Mouse (Mus musculus): ENCODE results near the gene Rnls. TPM values are rescaled to one million over a fixed set of nuclear protein-coding genes. Genes with fewer than 3 reads are reported as not detected.
"Not testable (repeated sequence)": the region's sequence is repeated elsewhere in the genome, so short reads cannot be mapped to it uniquely, and the experiment has no call there.

Rnls gene
- polyA plus RNA-seq (2015; fragmentation: Nextera tagmentation; extraction: Ambion mirVana) = 8.0 and 9.3 TPM in 2 replicates

DNA sequence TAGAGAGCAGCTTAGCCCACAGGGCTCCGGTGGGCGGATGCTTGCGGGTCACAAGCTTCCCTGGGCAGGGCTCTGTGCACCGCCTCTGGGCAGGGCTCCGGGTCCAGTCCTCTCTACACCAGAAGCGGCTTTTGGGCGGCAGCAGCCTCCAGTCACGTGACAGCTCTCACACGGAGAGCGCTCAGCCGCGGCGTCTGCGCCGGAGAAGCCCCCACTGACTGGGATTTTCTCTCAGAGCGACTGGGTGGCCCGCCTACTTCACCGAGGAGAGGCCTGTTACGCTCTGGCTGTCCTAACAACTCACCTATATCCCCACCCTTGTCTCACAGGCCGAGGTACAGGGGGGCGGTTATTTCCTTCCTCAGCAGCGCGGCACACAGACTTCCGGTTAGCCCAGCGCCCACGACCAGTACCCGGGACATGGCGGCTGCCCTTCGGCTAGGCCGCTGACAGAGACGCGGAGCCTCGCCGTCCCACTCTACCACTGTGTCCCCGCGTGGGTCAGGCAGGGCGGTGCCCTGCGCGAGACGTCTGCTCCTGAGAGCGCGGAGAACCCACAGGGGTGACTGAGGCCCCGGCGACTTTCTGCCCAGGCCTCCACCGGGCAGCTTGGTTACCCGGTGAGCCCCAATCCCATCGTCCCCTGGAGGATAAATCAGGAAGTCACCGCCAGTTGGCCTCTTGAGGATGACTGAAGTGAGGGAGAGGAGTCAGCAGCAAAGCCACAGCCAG lies at the start of gene Rnls:
TSS of gene Rnls (minus strand) at position 645 of the 732 bp plus-strand sequence.
- no peaks in the 10 kb centered on the region for H3K27me3 ChIP-seq
- H3K36me3 ChIP-seq (ENCODE audit: poor library complexity, severe bottlenecking) = 0 out of 2 replicates have a peak, but pooled peaks cover 3% of the 10 kb centered on the region
- WGBS = 1% methylated on average over 48 of the region's 48 CpGs
- H3K9ac ChIP-seq = peak within 1 kb of the TSS; percentile 80
- H3K4me1 ChIP-seq = no peaks in the 10 kb centered on the region
- H3K9me3 ChIP-seq (replicated peaks) = no peaks in the 10 kb centered on the region
- peak within 1 kb of the TSS; percentile 65 for H3K4me2 ChIP-seq
- H3K27ac ChIP-seq = peak within 1 kb of the TSS; percentile 86
- peak; percentile 99 for ATAC-seq
- H3K4me3 ChIP-seq = peak within 1 kb of the TSS; percentile 61

DNA sequence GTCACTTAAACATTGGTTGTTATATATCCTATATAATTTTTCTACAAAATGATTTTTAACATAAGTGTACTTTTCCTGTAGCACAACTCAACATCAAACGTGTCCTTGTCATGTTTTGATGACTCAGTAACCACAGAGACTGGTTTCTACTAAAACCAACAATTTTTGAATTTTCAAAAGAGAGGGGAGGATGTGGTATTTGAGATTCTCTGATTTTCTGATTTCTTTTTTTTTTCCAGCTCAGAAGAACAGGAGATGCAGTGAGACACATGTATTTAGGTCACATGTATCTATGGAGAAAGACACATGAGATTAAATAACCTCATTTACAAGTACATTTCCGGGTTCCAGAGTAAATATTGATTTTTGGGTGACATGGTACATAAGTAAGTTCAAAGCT lies 37.4 kb upstream of the Rnls start:
- Histone ChIP-seq H3K27me3 (no peaks in the 10 kb centered on the region), H3K9me3 (replicated peaks) (no peaks in the 10 kb centered on the region), H3K27ac (no peak overlapping the region), H3K4me3 (no peak overlapping the region), H3K9ac (no peak overlapping the region), H3K4me2 (no peak overlapping the region), H3K36me3 (ENCODE audit: poor library complexity, severe bottlenecking) (no peaks in the 10 kb centered on the region), H3K4me1 (no peaks in the 10 kb centered on the region)
- no peak for ATAC-seq
- WGBS = 66% methylated on average over 2 of the region's 2 CpGs

DNA sequence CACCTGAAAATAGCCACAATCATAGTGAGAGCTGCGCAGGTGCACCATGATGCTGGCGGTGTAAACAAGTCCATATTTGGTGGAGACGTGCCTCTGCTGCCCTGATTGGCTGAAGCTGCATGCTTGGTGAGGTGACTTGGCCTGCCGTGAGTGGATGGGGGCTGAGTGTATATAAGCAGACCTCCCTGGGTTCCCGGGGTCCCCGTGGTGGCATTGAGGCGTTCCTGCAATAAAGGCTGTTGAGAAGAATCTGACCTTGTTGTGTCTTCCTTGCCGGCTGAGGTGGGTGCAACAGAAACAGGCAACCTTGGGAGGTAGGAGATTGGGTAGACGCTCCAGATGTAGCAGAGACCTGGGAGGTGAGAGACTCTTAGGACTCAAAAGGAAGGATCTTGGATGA lies 27.3 kb upstream of the Rnls start:
- not testable (repeated sequence) for H3K4me1 ChIP-seq; H3K36me3 ChIP-seq (ENCODE audit: poor library complexity, severe bottlenecking); ATAC-seq; H3K9ac ChIP-seq; H3K9me3 ChIP-seq (replicated peaks); H3K4me3 ChIP-seq; H3K27ac ChIP-seq; H3K4me2 ChIP-seq; H3K27me3 ChIP-seq
- 87% methylated on average over 9 of the region's 9 CpGs for WGBS

DNA sequence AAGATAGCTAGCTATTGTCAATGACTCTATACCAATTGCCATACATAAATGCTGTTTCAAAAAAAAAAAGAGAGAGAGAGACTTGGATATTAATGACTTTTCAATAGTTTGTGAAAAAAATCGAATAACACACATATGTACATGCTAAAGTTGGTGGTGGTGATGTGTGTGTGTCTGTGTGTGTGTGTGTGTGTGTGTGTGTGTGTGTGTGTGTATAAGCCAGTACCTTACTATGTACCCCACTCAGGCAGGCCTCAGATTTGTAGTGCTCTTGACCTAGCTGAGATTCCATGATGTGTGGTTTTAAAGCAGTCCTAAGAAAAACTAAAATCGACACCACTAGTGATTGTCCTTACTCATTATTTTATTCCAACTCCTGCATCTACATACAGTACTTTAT lies 11.3 kb downstream of the Rnls start:
- Histone ChIP-seq H3K9ac (no peak overlapping the region), H3K36me3 (ENCODE audit: poor library complexity, severe bottlenecking) (no peaks in the 10 kb centered on the region), H3K27ac (no peak overlapping the region), H3K9me3 (replicated peaks) (no peaks in the 10 kb centered on the region), H3K4me1 (no peaks in the 10 kb centered on the region), H3K27me3 (no peaks in the 10 kb centered on the region), H3K4me2 (no peak overlapping the region), H3K4me3 (no peak overlapping the region)
- ATAC-seq = peak; percentile 53; the same call in 1 of the 2 replicates
- 84% methylated on average over 2 of the region's 2 CpGs for WGBS

DNA sequence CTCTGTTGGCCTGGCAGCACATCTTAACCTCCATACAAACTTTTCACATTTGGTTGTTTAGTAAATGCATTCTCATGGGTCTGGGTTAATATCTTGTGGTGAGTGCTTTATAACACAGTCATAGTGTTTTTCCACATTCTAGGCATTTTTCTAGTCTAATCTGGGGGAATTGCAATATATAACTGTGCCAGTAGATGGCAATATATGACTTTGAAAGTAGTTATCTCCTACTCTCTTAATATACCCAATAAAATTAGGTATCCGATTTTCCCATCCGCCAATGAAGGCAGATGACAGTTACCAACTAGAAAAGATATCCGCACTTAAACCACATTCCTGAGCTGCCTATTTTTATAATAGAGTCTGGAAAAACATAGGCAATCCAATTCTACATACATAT lies 11.7 kb downstream of the Rnls start:
- peak; percentile 84 for ATAC-seq
- Histone ChIP-seq H3K9ac (no peak overlapping the region), H3K9me3 (replicated peaks) (no peaks in the 10 kb centered on the region), H3K4me1 (no peaks in the 10 kb centered on the region), H3K36me3 (ENCODE audit: poor library complexity, severe bottlenecking) (no peaks in the 10 kb centered on the region), H3K27me3 (no peaks in the 10 kb centered on the region), H3K4me2 (no peak overlapping the region), H3K27ac (no peak overlapping the region), H3K4me3 (no peak overlapping the region)
- 16% methylated on average over 3 of the region's 3 CpGs for WGBS

DNA sequence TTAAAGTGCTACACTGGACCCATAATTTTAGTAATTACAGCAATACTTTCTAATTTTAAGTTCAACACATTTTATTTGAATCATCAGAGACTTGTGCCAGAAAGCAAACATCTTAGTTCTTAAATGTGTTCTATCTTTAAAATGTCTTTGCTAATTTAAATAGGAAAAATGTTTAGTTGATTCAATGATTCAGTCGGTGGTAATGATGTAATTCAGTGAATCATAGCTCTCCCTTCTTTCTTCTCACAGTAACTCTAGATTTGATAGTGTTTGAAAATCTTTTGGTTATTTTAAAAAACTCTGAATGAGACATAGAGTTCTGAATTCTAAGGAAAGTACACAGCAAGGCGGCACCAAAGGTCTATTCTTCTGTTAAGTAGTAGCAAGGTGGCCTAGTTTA lies 23.3 kb downstream of the Rnls start:
- Histone ChIP-seq H3K4me3 (no peak overlapping the region), H3K4me2 (no peak overlapping the region), H3K27me3 (no peaks in the 10 kb centered on the region), H3K9me3 (replicated peaks) (no peaks in the 10 kb centered on the region), H3K4me1 (no peaks in the 10 kb centered on the region), H3K36me3 (ENCODE audit: poor library complexity, severe bottlenecking) (no peaks in the 10 kb centered on the region), H3K27ac (no peak overlapping the region), H3K9ac (no peak overlapping the region)
- 82% methylated on average over 2 of the region's 2 CpGs for WGBS
- ATAC-seq = no peak

DNA sequence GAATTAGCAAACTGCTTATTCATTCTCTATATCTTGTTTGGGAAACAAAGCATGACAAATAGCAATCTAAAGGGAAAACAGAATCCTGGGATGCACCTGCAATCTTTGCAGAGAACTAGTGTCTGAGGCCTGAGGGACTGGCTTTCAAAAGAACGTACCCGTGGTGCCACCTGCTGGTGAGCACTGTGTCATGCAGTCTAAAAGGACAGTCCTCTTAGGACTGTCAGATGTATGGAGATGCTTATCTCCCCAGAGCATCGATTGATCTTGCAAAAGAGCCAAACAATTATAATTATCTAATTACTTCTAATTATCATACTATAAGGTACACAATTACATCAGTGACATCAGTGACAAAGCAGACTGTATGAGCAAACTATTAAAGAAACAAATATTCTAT lies 25.4 kb downstream of the Rnls start:
- H3K36me3 ChIP-seq (ENCODE audit: poor library complexity, severe bottlenecking) = no peaks in the 10 kb centered on the region

DNA sequence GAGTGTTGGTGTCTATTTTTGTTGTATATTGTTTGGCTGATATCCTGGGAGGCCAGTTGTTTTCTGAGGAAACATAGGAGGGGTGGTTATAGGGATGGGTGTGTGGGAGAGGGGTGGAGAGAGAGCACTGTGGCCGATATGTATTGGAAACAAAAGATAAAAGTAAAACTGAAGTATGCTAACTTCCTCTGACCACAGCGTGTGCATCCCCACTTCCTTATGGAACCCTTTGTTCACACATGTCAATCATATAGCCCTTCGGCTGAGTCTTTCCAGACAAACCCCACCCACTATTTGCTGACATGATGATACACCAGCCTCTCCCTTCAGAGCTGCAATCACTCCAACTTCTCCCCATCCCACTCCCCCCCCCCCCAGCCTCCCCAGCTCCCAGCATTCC lies 35.1 kb downstream of the Rnls start:
- Histone ChIP-seq H3K27me3 (no peaks in the 10 kb centered on the region), H3K4me1 (no peaks in the 10 kb centered on the region), H3K9me3 (replicated peaks) (no peaks in the 10 kb centered on the region), H3K4me2 (no peak overlapping the region), H3K36me3 (ENCODE audit: poor library complexity, severe bottlenecking) (no peaks in the 10 kb centered on the region), H3K27ac (no peak overlapping the region), H3K9ac (no peak overlapping the region), H3K4me3 (no peak overlapping the region)
- no peak for ATAC-seq
- 57% methylated on average over 3 of the region's 3 CpGs for WGBS

More for the DNA sequence above, 25.4 kb downstream of the Rnls start:
- no peak overlapping the region for H3K4me2 ChIP-seq
- no peaks in the 10 kb centered on the region for H3K9me3 ChIP-seq (replicated peaks)
- ATAC-seq = peak; percentile 97
- no peaks in the 10 kb centered on the region for H3K4me1 ChIP-seq
- no peak overlapping the region for H3K4me3 ChIP-seq
- 13% methylated on average over 3 of the region's 3 CpGs for WGBS
- H3K9ac ChIP-seq = no peak overlapping the region
- H3K27ac ChIP-seq = no peak overlapping the region
- H3K27me3 ChIP-seq = no peaks in the 10 kb centered on the region

DNA sequence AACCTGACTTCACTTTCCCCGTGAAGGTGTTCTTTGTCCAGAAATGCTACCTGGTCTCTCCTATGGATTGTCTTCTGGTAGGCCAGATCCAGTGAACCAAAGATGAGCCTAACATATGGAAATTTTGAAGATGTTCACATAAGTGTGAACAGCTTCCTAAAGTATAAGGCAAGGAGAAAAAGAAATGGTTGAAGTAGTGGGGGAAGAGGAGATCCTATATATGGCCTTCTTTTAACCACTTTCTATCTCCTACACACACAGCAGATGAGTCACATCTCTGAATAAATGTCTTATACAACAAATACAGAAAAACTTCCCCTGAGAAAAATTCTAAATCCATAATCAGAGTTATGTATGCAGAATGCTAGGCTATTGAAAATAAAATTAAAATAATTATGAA lies 52.0 kb downstream of the Rnls start:
- H3K36me3 ChIP-seq (ENCODE audit: poor library complexity, severe bottlenecking) = no peaks in the 10 kb centered on the region
- no peak overlapping the region for H3K27ac ChIP-seq
- H3K4me1 ChIP-seq = no peaks in the 10 kb centered on the region
- H3K9me3 ChIP-seq (replicated peaks) = no peaks in the 10 kb centered on the region
- H3K4me2 ChIP-seq = no peak overlapping the region
- H3K27me3 ChIP-seq = no peaks in the 10 kb centered on the region
- no peak for ATAC-seq
- H3K4me3 ChIP-seq = no peak overlapping the region
- H3K9ac ChIP-seq = no peak overlapping the region
- WGBS = 89% methylated on average over 1 of the region's 1 CpGs

DNA sequence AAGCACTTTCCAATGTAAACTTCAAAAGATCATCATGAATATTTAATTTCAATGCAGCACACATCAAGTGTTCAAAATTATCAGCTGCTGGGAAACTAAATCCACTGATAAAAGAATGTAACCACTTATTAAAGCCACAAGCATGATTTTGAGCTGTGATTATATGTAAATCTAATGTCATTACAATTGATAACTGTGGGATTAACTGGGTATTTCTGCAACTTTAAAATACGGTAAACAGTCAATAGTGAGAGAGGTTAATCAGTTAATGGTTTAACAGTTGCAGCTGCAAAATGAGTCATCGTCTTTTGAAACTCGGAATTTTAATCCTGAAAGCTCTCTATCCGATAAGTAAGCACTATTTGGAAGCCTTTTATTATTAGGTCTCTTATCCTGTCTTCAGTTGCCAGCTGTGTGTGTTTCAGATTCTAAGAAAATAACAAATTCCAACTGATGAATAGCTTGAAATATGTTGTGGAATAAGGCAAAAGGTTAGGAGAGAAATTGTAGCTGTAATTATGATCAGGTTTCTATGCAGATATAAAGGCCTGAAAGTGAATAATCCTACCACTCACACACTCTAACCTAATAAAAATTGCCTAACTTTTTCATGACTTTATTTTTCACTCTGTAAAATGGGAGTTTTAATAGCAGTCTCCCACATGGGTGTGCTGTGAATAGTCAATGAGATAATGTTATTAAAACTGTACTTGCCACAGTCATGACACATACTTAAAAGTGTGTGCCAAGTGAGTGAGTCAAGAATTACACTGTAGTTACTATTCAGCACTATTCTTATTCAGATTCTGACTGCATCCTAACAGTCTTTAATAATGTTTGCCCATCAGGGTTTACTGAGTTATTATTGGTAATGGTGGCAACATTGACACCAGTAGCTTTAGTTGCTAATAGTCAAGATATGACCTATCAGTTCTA lies 65.1 kb downstream of the Rnls start:
- H3K36me3 ChIP-seq (ENCODE audit: poor library complexity, severe bottlenecking) = no peaks in the 10 kb centered on the region
- no peaks in the 10 kb centered on the region for H3K9me3 ChIP-seq (replicated peaks)
- ATAC-seq = peak; percentile 63; the same call in 1 of the 2 replicates
- H3K9ac ChIP-seq = no peak overlapping the region
- 37% methylated on average over 4 of the region's 4 CpGs for WGBS
- no peak overlapping the region for H3K27ac ChIP-seq
- H3K4me1 ChIP-seq = no peaks in the 10 kb centered on the region
- H3K27me3 ChIP-seq = no peaks in the 10 kb centered on the region
- no peak overlapping the region for H3K4me2 ChIP-seq
- H3K4me3 ChIP-seq = no peak overlapping the region

DNA sequence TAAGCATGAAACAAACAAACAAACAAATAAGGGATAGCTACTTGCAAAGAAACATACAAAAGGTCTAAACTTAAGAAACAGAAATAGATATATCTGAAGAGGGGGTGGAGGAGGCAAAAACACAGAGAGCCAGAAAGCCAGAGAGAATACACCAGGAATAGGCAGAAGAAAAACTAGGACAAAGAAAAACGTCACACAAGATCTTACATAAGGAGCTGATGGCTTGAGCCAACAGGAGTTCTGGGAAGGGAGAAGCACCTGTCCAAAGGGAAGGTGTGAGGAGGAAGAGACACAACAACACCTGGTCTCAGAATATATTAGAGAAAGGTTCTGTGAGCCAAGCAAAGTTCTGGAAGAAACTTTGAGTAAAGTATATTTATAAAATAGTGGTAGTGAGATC lies 73.3 kb downstream of the Rnls start:
- no peak overlapping the region for H3K4me3 ChIP-seq
- ATAC-seq = no peak
- no peak overlapping the region for H3K27ac ChIP-seq
- H3K9ac ChIP-seq = no peak overlapping the region
- H3K27me3 ChIP-seq = no peaks in the 10 kb centered on the region
- no peaks in the 10 kb centered on the region for H3K36me3 ChIP-seq (ENCODE audit: poor library complexity, severe bottlenecking)
- H3K4me1 ChIP-seq = no peaks in the 10 kb centered on the region
- 41% methylated on average over 1 of the region's 1 CpGs for WGBS
- H3K4me2 ChIP-seq = no peak overlapping the region
- H3K9me3 ChIP-seq (replicated peaks) = no peaks in the 10 kb centered on the region

DNA sequence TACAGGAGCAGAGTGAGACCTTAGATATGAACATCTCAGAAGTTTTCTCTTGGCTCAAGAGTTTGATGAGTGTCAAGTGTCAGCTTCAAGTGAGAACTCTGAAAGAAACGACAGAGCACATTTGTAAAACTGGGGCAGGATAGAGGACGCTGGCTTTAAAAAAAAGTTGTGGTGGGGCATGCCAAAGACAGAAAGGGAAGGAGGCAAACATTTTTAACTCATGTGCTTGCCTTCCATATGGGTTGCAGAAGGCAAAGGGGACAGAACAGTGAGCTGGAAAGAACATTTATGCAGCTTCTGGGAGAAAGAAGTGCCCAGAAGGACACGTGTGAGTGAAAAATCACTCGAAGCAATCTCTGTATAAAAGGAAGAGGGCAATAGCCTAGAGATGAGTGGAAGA lies 75.0 kb downstream of the Rnls start:
- Histone ChIP-seq H3K9me3 (replicated peaks) (no peaks in the 10 kb centered on the region), H3K27me3 (no peaks in the 10 kb centered on the region), H3K9ac (no peak overlapping the region), H3K4me1 (no peaks in the 10 kb centered on the region), H3K4me2 (no peak overlapping the region), H3K4me3 (no peak overlapping the region), H3K36me3 (ENCODE audit: poor library complexity, severe bottlenecking) (no peaks in the 10 kb centered on the region), H3K27ac (no peak overlapping the region)
- 73% methylated on average over 4 of the region's 4 CpGs for WGBS
- no peak for ATAC-seq
